Mouse (Mus musculus) ES-E14 (cell line): ENCODE data around the gene Hoxd11. TPM values are rescaled to one million over a fixed set of nuclear protein-coding genes. Genes with fewer than 3 reads are reported as not detected.

Experiments used
- DNase-seq: peaks from one replicate; pipeline ENCODE4 v3.0.0-alpha.2; 2013; ENCODE audit warnings: low read depth, low spot score
- H3K27ac ChIP-seq: 2 replicates; pipeline ENCODE4 v1.5.1; 2012; ENCODE audit warnings: low read depth, mild to moderate bottlenecking, low read length, moderate library complexity, mixed read lengths; ENCODE audit not compliant: poor library complexity, insufficient read depth, severe bottlenecking
- H3K36me3 ChIP-seq: 2 replicates; pipeline ENCODE4 v1.6.1; 2012; ENCODE audit warnings: mild to moderate bottlenecking, low read length, moderate library complexity, mixed read lengths; ENCODE audit not compliant: control insufficient read depth, poor library complexity, insufficient read depth, severe bottlenecking
- H3K4me1 ChIP-seq, 2 experiments: fragments of 150-350 bp in 1 of 2; sonication (generic) in 1 of 2; 2 replicates each; pipeline ENCODE4 v1.6.1; 2012; ENCODE audit warnings: low read length in 2 of 2, mild to moderate bottlenecking in 1 of 2, mixed read lengths in 1 of 2; ENCODE audit not compliant: control insufficient read depth in 2 of 2, insufficient read depth in 2 of 2, poor library complexity in 1 of 2
- H3K4me3 ChIP-seq, 2 experiments: fragments of 150-350 bp in 1 of 2; sonication (generic) in 1 of 2; 2 replicates each; pipeline ENCODE4 v1.5.1; 2012; ENCODE audit warnings: low read length in 2 of 2, low read depth in 1 of 2, mild to moderate bottlenecking in 1 of 2, mixed read lengths in 1 of 2; ENCODE audit not compliant: insufficient read depth in 1 of 2, poor library complexity in 1 of 2, severe bottlenecking in 1 of 2
- H3K9ac ChIP-seq: 2 replicates; pipeline ENCODE4 v1.6.1; 2012; ENCODE audit warnings: low read depth, mild to moderate bottlenecking, low read length, mixed read lengths; ENCODE audit not compliant: poor library complexity, insufficient read depth, severe bottlenecking
- H3K9me3 ChIP-seq: fragments of 150-350 bp; sonication (generic); 2 replicates; pipeline ENCODE4 v1.6.1; 2012; ENCODE audit warnings: low read depth, mild to moderate bottlenecking, low read length; ENCODE audit not compliant: control insufficient read depth, insufficient read depth
- CHD2 ChIP-seq: IDR thresholded peaks from 2 replicates; pipeline ENCODE4 v1.6.1; 2014; ENCODE audit warnings: mild to moderate bottlenecking, low read depth, low read length, inconsistent platforms
- HCFC1 ChIP-seq: IDR thresholded peaks from 2 replicates; pipeline ENCODE4 v1.6.1; 2012; ENCODE audit warnings: low read length, inconsistent platforms, borderline replicate concordance; ENCODE audit not compliant: insufficient read depth
- MAFK ChIP-seq: IDR thresholded peaks from 2 replicates; pipeline ENCODE4 v1.6.1; 2014; ENCODE audit warnings: mild to moderate bottlenecking, low read depth, low read length, inconsistent platforms; ENCODE audit not compliant: insufficient read depth
- ZC3H11A ChIP-seq: IDR thresholded peaks from 2 replicates; pipeline ENCODE4 v1.6.1; 2012; ENCODE audit warnings: low read depth, mild to moderate bottlenecking, inconsistent platforms, low read length, borderline replicate concordance
- ZNF384 ChIP-seq: IDR thresholded peaks from 2 replicates; pipeline ENCODE4 v1.6.1; 2012; ENCODE audit warnings: low read depth, low read length, inconsistent platforms
- in situ Hi-C, 2 experiments: fragments of 600-800 bp; cut with MboI; formaldehyde crosslinking; loops; one replicate each; pipeline ENCODE4 v1.15.1; 2025; ENCODE audit warnings: low sequenced_read_pairs in 2 of 2, inconsistent platforms in 1 of 2; ENCODE audit not compliant: unreplicated experiment in 2 of 2
- total RNA-seq: library from RNA; depleted of rRNA; stranded (reverse); fragments of 300-350 nt; gene quantifications from 2 replicates; pipeline ENCODE4 v1.2.3, GENCODE M21; 2012

The Hoxd11 gene
- total RNA-seq, 1 experiment, result 0.18 TPM

- H3K9me3 ChIP-seq, result no peaks in the 10 kb centered on the region
- no peak for DNase-seq
- no peaks in the 10 kb centered on the region for H3K36me3 ChIP-seq
- TF ChIP-seq MAFK (no peak), ZNF384 (no peak), HCFC1 (no peak), ZC3H11A (no peak), CHD2 (no peak)
- H3K4me1 ChIP-seq, result peaks cover 0 to 3% of the 10 kb centered on the region in 2 experiments; a peak in 1 of 4 replicates
- H3K9ac ChIP-seq, result no peak overlapping the region
- H3K4me3 ChIP-seq, result no peak overlapping the region
- H3K27ac ChIP-seq, result no peak overlapping the region
- in situ Hi-C loops, result loop anchor here in 1 of 2 experiments (25.0 kb wide), 1 partner anchor 891 kb away; no protein-coding TSS in a partner anchor
Observed at GRCm38 (mm10) chr2:74696442-74697335, 17.3 kb downstream of the Hoxd11 start.

- Histone ChIP-seq H3K4me3 (peak within 1 kb of the TSS; percentile 27 to 46; a peak in 3 of 4 replicates), H3K9ac (no peak within 1 kb of the TSS), H3K9me3 (no peaks in the 10 kb centered on the region), H3K36me3 (no peaks in the 10 kb centered on the region), H3K4me1 (peaks cover 0 to 2% of the 10 kb centered on the region in 2 experiments; a peak in 1 of 4 replicates), H3K27ac (no peak within 1 kb of the TSS)
- no peak for DNase-seq
- TF ChIP-seq MAFK, result no peak
- TF ChIP-seq ZNF384, result no peak
- no peak for TF ChIP-seq HCFC1
- no peak for TF ChIP-seq ZC3H11A
- no peak for TF ChIP-seq CHD2
- in situ Hi-C loops, result loop anchor here in 1 of 2 experiments (25.0 kb wide), 1 partner anchor 890 kb away; no protein-coding TSS in a partner anchor
Observed at GRCm38 (mm10) chr2:74697567-74698121, 18.3 kb downstream of the Hoxd11 start, which contains the start of gene Hoxd9. TSS of gene Hoxd9 (plus strand) at chr2:74697727.

DNA sequence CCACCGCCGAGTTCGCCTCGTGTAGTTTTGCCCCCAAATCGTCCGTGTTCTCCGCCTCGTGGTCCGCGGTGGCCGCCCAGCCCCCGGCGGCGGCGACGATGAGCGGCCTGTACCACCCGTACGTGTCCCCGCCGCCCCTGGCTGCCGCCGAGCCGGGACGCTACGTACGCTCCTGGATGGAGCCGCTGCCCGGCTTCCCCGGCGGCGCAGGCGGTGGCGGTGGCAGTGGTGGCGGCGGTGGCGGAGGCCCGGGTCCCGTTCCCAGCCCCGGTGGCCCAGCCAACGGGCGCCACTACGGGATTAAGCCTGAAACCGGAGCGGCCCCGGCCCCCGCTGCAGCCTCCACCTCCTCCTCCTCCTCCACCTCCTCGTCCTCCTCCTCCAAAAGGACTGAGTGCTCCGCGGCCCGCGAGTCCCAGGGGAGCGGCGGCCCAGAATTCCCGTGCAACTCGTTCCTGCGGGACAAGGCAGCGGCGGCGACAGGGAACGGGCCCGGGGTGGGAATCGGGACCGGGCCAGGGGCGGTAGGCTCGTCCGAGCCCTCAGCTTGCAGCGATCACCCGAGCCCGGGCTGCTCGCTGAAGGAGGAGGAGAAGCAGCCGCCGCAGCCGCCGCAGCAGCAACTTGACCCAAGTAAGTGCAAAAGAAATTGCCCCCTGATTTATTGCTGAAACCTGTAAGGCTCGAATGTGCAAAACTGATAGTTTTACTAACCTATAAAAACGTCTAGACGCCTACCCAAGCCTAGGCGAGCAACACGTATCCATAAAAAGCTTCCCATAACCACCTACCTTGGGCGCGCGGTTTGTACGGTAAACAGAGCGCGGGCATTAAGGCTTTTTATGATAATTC, 19.1 kb downstream of the Hoxd11 start:
- no peak overlapping the region for H3K9ac ChIP-seq
- TF ChIP-seq HCFC1 (no peak), ZNF384 (no peak), MAFK (no peak), CHD2 (no peak), ZC3H11A (no peak)
- DNase-seq, result no peak
- in situ Hi-C loops, result loop anchor here in 1 of 2 experiments (25.0 kb wide), 1 partner anchor 889 kb away; no protein-coding TSS in a partner anchor
- no peaks in the 10 kb centered on the region for H3K36me3 ChIP-seq
- H3K9me3 ChIP-seq, result no peaks in the 10 kb centered on the region
- no peak overlapping the region for H3K27ac ChIP-seq
- peak overlapping the region; percentile 27 to 46; a peak in 3 of 4 replicates for H3K4me3 ChIP-seq
- peaks cover 0 to 2% of the 10 kb centered on the region in 2 experiments; a peak in 1 of 4 replicates for H3K4me1 ChIP-seq

GRCm38 (mm10) chr2:74699053-74699430, 19.7 kb downstream of the Hoxd11 start:
- in situ Hi-C loops, result loop anchor here in 1 of 2 experiments (25.0 kb wide), 1 partner anchor 888 kb away; no protein-coding TSS in a partner anchor
- no peak for DNase-seq
- peaks cover 0 to 3% of the 10 kb centered on the region in 2 experiments; a peak in 1 of 4 replicates for H3K4me1 ChIP-seq
- H3K36me3 ChIP-seq, result no peaks in the 10 kb centered on the region
- no peak overlapping the region for H3K27ac ChIP-seq
- no peak overlapping the region for H3K4me3 ChIP-seq
- H3K9me3 ChIP-seq, result no peaks in the 10 kb centered on the region
- no peak for TF ChIP-seq ZNF384
- no peak for TF ChIP-seq CHD2
- TF ChIP-seq ZC3H11A, result no peak
- no peak for TF ChIP-seq HCFC1
- no peak for TF ChIP-seq MAFK
- H3K9ac ChIP-seq, result no peak overlapping the region
